Mouse (Mus musculus): Measurements from ENCODE around the gene Dap.

- TF ChIP-seq CTCF (IDR thresholded peaks at IDR 0.05; ENCODE audit: borderline replicate concordance, insufficient read depth, low read depth, low read length) = no peak
- no peak for TF ChIP-seq POLR2A (IDR thresholded peaks at IDR 0.05; ENCODE audit: borderline replicate concordance, insufficient read depth, low read length)
These were observed 96.7 kb downstream of the Dap start for GRCm38 (mm10) chr15:31320598-31321377.

Measured in cerebellum, adult 2 months (tissue).